Mouse (Mus musculus) right cerebral cortex, postnatal 10 days (tissue): ENCODE results near the gene Prkar2a.
A peak's percentile ranks its signal among the peaks of the same experiment; 100 is the strongest.

Source experiments
- DNase-seq, 2 experiments: peaks; one replicate each; pipeline ENCODE4 v3.0.0; 2021; ENCODE audit warnings: low spot score in 2 of 2

Gene Prkar2a

GRCm38 (mm10) chr9:108692226-108693041 is 3.3 kb downstream of the Prkar2a start:
- DNase-seq, result peak; percentile 85 to 86

GRCm38 (mm10) chr9:108693946-108694345 is 4.8 kb downstream of the Prkar2a start:
- DNase-seq, result peak in 1 of 2 experiments; percentile 33

GRCm38 (mm10) chr9:108694533-108694932 is 5.4 kb downstream of the Prkar2a start:
- no peak for DNase-seq

GRCm38 (mm10) chr9:108702476-108702875 is 13.4 kb downstream of the Prkar2a start:
- DNase-seq, result no peak

GRCm38 (mm10) chr9:108703373-108704110 is 14.4 kb downstream of the Prkar2a start:
- DNase-seq, result no peak

GRCm38 (mm10) chr9:108704591-108704990 is 15.5 kb downstream of the Prkar2a start:
- DNase-seq, result no peak

- DNase-seq, result no peak
Observed at GRCm38 (mm10) chr9:108707212-108707611, 18.1 kb downstream of the Prkar2a start.

- no peak for DNase-seq
Observed at GRCm38 (mm10) chr9:108708833-108709232, 19.7 kb downstream of the Prkar2a start.

- no peak for DNase-seq
Observed at GRCm38 (mm10) chr9:108710767-108711166, 21.7 kb downstream of the Prkar2a start.

- no peak for DNase-seq
Observed at GRCm38 (mm10) chr9:108716199-108716598, 27.1 kb downstream of the Prkar2a start.

- no peak for DNase-seq
Observed at GRCm38 (mm10) chr9:108723751-108724150, 34.6 kb downstream of the Prkar2a start.

GRCm38 (mm10) chr9:108726116-108726515 is 37.0 kb downstream of the Prkar2a start:
- peak in 1 of 2 experiments; percentile 52 for DNase-seq

GRCm38 (mm10) chr9:108729050-108729449 is 39.9 kb downstream of the Prkar2a start:
- DNase-seq, result no peak

GRCm38 (mm10) chr9:108732462-108732861 is 43.3 kb downstream of the Prkar2a start:
- no peak for DNase-seq

- DNase-seq, result no peak
Observed at GRCm38 (mm10) chr9:108734626-108735025, 45.5 kb downstream of the Prkar2a start.

GRCm38 (mm10) chr9:108739239-108739638 is 50.1 kb downstream of the Prkar2a start:
- no peak for DNase-seq

GRCm38 (mm10) chr9:108740062-108740461 is 50.9 kb downstream of the Prkar2a start:
- no peak for DNase-seq

GRCm38 (mm10) chr9:108742048-108742447 is 52.9 kb downstream of the Prkar2a start:
- no peak for DNase-seq

GRCm38 (mm10) chr9:108746876-108747499 is 57.9 kb downstream of the Prkar2a start:
- DNase-seq, result no peak

- no peak for DNase-seq
Observed at GRCm38 (mm10) chr9:108747694-108748093, 58.6 kb downstream of the Prkar2a start.

GRCm38 (mm10) chr9:108748600-108749183 is 59.6 kb downstream of the Prkar2a start:
- no peak for DNase-seq

- no peak for DNase-seq
Observed at GRCm38 (mm10) chr9:108750616-108751015, 61.5 kb downstream of the Prkar2a start.
